Mouse (Mus musculus): ENCODE measurements around the gene Mical2. TPM values are rescaled to one million over a fixed set of nuclear protein-coding genes. Genes with fewer than 3 reads are reported as not detected.
A peak's percentile ranks its signal among the peaks of the same experiment; 100 is the strongest.

Mical2 gene
- polyA plus RNA-seq, 1 experiment from 2014 or later = 15.3 TPM

DNA sequence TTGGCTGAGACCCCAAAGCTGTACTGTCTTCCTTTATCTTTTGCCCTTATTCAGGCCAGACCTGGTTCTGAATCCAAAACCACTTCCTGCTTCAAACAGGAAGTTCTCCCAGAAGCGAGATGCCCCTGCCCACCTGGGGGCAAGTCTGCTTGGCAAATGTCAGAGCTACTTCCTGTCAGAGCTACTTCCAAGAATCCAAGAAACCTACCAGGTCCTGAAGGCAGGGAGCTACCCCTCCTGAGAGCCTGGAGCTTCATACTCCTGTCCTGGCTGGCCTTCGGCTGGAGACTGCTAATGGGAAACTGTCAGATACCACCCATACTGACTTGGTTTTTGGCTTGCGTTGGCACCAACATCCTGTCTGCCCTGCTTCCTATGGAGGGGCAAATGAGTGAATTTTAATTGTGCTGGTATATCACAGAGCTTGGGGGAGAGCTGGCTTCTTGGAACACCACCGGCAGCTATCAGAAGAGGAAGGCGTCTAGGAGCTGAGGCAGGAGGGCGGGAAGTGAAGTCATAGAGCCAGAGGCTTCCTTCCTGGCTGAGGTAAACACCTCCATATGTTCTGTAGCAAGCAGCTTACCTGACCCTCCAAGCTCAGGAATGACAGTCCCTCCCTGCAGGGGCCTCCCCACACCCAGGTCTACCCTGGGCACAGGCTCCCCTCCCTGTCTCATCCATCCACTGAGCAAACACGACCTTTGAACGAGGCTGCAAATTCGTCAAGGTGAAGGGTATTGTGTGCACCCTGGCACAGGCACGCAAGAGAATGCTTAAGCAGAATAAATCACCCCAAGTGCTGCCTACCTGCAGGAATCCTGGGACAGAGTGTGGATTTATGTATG lies 17.1 kb upstream of the Mical2 start:
- Histone ChIP-seq H3K4me1 (ENCODE audit: insufficient read depth) (no peaks in the 10 kb centered on the region), H3K27ac (ENCODE audit: low read depth) (no peak overlapping the region), H3K36me3 (ENCODE audit: insufficient read depth) (no peaks in the 10 kb centered on the region), H3K9ac (no peak overlapping the region), H3K27me3 (ENCODE audit: insufficient read depth, low read length) (no peaks in the 10 kb centered on the region), H3K4me2 (no peak overlapping the region), H3K4me3 (ENCODE audit: low read depth, low read length) (no peak overlapping the region), H3K9me3 (ENCODE audit: low read depth, low read length) (no peaks in the 10 kb centered on the region)
- ATAC-seq (ENCODE audit: insufficient read depth) = no peak
- TF ChIP-seq CTCF (IDR thresholded peaks at IDR 0.05; ENCODE audit: low read depth) = no peak
- DNase-seq = no peak
- WGBS = 44% methylated on average over 10 of the region's 10 CpGs

DNA sequence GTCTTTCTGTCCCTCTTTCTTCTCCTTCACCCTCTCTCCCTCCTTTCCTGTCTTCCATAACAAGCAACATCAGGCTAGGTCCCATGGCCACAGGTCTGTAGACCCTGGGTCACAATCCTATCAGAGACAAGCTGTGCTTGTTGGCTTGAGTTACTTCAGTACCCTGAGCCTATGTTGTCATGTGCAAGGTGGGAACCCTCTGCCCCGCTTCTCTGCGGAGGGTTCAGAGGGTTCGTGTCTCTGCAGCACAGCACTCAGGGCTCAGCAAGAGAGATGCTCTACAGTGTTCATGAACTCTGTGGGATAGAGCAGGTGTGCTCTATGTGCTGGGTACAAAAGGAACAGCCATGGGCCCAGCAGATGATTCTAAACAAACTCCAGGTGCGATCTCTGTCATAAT lies 16.0 kb upstream of the Mical2 start:
- H3K36me3 ChIP-seq (ENCODE audit: insufficient read depth) = no peaks in the 10 kb centered on the region
- no peak overlapping the region for H3K4me2 ChIP-seq
- DNase-seq (no peak), ATAC-seq (ENCODE audit: insufficient read depth) (no peak)
- H3K9ac ChIP-seq = no peak overlapping the region
- no peaks in the 10 kb centered on the region for H3K27me3 ChIP-seq (ENCODE audit: insufficient read depth, low read length)
- no peak for TF ChIP-seq CTCF (IDR thresholded peaks at IDR 0.05; ENCODE audit: low read depth)
- no peak overlapping the region for H3K4me3 ChIP-seq (ENCODE audit: low read depth, low read length)
- WGBS = 80% methylated on average over 4 of the region's 4 CpGs
- H3K27ac ChIP-seq (ENCODE audit: low read depth) = no peak overlapping the region
- no peaks in the 10 kb centered on the region for H3K9me3 ChIP-seq (ENCODE audit: low read depth, low read length)
- no peaks in the 10 kb centered on the region; the same call in 1 of the 2 replicates for H3K4me1 ChIP-seq (ENCODE audit: insufficient read depth)

DNA sequence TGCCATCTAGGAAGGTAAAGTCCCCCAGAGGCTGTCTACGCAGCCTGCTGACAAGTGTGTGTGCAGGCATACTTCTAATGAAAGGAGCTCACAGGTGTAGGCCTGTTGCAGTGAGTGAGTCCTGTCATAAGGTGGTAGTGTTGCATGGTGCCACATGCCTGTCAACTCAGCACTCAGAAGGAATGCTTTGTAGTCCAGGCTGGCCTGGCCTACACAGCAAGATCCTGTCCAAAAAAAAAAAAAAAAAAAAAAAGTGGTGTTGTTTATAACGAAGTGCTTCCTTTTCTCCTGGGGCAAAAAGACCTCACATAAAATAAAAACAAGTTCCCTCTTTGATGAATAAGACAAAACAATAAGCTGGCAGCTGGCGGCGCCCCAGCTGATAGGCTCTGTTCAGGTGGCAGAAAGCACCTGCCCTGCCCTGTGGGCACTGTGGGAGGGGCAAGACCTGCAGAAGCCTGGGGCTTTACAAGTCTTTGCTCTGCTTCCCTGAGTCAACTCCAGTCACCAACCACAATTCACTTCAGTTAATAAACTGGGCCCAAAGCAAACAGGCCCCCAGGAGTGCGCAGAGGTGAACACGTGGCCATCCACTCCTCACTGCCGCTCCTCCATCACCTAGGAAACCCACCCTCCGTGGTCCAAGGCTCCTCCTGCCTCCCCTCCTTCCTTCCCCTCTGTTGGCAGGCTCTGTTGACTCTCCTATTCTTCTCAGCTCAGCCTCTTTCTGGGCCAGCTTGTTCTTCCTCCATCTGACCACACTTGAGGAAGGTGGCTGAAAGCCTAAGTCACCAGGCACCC lies 12.5 kb upstream of the Mical2 start:
- peak; percentile 90 for ATAC-seq (ENCODE audit: insufficient read depth)
- Histone ChIP-seq H3K9me3 (ENCODE audit: low read depth, low read length) (no peaks in the 10 kb centered on the region), H3K27me3 (ENCODE audit: insufficient read depth, low read length) (no peaks in the 10 kb centered on the region), H3K36me3 (ENCODE audit: insufficient read depth) (no peaks in the 10 kb centered on the region), H3K27ac (ENCODE audit: low read depth) (peak overlapping the region; percentile 81), H3K4me1 (ENCODE audit: insufficient read depth) (no peaks in the 10 kb centered on the region; the same call in 1 of the 2 replicates), H3K4me3 (ENCODE audit: low read depth, low read length) (no peak overlapping the region), H3K4me2 (no peak overlapping the region), H3K9ac (no peak overlapping the region)
- DNase-seq = peak; percentile 77
- peak; percentile 70 for TF ChIP-seq CTCF (IDR thresholded peaks at IDR 0.05; ENCODE audit: low read depth)
- 29% methylated on average over 8 of the region's 8 CpGs for WGBS

DNA sequence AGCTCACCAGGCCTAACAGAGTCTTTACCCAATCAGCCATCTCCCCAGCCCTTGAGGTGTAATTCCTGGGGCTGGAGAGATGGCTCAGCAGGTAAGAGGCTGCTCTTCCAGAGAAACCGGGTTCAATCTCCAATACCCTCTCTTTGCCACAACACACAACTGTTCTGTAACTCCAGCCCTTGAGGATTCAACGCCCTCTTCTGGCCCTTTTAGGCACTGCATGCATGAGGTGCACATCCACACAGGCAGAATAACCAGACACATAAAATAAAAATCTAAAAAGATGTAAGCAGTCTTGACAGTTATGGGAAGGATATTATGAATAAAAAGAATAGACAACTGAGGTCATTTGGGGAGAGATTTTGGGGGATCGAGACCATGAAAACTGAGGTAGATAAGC lies 9.8 kb upstream of the Mical2 start:
- H3K36me3 ChIP-seq (ENCODE audit: insufficient read depth) = no peaks in the 10 kb centered on the region
- H3K27ac ChIP-seq (ENCODE audit: low read depth) = no peak overlapping the region
- H3K4me2 ChIP-seq = no peak overlapping the region
- H3K9ac ChIP-seq = no peak overlapping the region
- H3K4me1 ChIP-seq (ENCODE audit: insufficient read depth) = no peaks in the 10 kb centered on the region; the same call in 1 of the 2 replicates
- no peaks in the 10 kb centered on the region for H3K27me3 ChIP-seq (ENCODE audit: insufficient read depth, low read length)
- H3K9me3 ChIP-seq (ENCODE audit: low read depth, low read length) = no peaks in the 10 kb centered on the region
- WGBS = 75% methylated on average over 3 of the region's 3 CpGs
- no peak for ATAC-seq (ENCODE audit: insufficient read depth)
- DNase-seq = no peak
- peak; percentile 39 for TF ChIP-seq CTCF (IDR thresholded peaks at IDR 0.05; ENCODE audit: low read depth)
- no peak overlapping the region for H3K4me3 ChIP-seq (ENCODE audit: low read depth, low read length)

DNA sequence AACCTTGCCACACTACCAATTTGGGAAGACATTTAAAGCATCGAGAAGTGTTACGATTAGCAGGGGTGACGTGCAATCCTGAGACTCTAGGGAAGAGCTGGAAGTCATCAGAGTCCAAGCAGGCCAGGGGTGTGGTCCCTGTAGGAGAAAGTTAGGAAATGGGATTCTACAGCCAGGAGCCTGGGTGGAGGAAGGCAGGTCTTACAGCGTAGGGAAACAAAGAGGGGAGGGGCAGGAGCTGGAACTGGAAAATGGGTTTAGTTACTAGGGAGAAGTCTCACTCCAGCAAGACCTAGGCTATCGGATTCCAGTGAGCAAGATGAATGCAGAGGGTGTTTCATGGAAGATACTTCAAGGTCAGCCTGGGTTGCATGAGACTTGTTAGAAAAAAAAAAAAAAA lies 8.9 kb upstream of the Mical2 start:
- Histone ChIP-seq H3K9me3 (ENCODE audit: low read depth, low read length) (no peaks in the 10 kb centered on the region), H3K4me1 (ENCODE audit: insufficient read depth) (no peaks in the 10 kb centered on the region; the same call in 1 of the 2 replicates), H3K36me3 (ENCODE audit: insufficient read depth) (no peaks in the 10 kb centered on the region), H3K4me2 (no peak overlapping the region), H3K27ac (ENCODE audit: low read depth) (no peak overlapping the region), H3K4me3 (ENCODE audit: low read depth, low read length) (no peak overlapping the region), H3K27me3 (ENCODE audit: insufficient read depth, low read length) (no peaks in the 10 kb centered on the region), H3K9ac (no peak overlapping the region)
- no peak for ATAC-seq (ENCODE audit: insufficient read depth)
- DNase-seq = peak; percentile 16
- no peak for TF ChIP-seq CTCF (IDR thresholded peaks at IDR 0.05; ENCODE audit: low read depth)
- WGBS = 64% methylated on average over 5 of the region's 5 CpGs

DNA sequence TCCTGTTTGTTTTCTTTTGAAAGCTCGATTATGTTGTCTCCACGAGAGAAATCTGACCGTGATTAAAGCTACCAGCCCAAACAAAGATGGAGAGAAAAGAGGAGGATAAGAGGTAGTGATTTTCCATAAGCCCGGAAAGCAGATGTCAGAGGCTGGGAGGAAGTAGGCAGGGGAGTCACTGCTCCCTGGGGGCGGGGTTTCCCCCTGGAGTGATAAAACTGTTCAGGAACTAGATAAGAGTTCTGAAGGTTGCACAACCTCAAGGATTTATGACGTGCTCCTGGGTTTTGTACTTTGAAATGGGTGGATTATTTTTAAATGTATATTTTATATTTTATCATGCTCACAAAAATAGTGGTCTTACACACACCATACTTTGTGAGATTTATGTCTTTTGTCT lies 8.4 kb upstream of the Mical2 start:
- ATAC-seq (ENCODE audit: insufficient read depth) = no peak
- WGBS = 18% methylated on average over 6 of the region's 6 CpGs
- Histone ChIP-seq H3K9me3 (ENCODE audit: low read depth, low read length) (no peaks in the 10 kb centered on the region), H3K36me3 (ENCODE audit: insufficient read depth) (no peaks in the 10 kb centered on the region), H3K27me3 (ENCODE audit: insufficient read depth, low read length) (no peaks in the 10 kb centered on the region), H3K4me1 (ENCODE audit: insufficient read depth) (no peaks in the 10 kb centered on the region; the same call in 1 of the 2 replicates), H3K4me2 (no peak overlapping the region), H3K4me3 (ENCODE audit: low read depth, low read length) (no peak overlapping the region), H3K27ac (ENCODE audit: low read depth) (no peak overlapping the region), H3K9ac (no peak overlapping the region)
- no peak for TF ChIP-seq CTCF (IDR thresholded peaks at IDR 0.05; ENCODE audit: low read depth)
- DNase-seq = peak; percentile 63

Data from lung, embryonic 14.5 days (tissue).